Mouse (Mus musculus): ENCODE data around the gene Cryl1. TPM values are rescaled to one million over a fixed set of nuclear protein-coding genes. Genes with fewer than 3 reads are reported as not detected.

Cryl1 gene
- total and polyA plus RNA-seq, 3 experiments: 17.8 to 22.0 TPM; not detected in 1

DNA sequence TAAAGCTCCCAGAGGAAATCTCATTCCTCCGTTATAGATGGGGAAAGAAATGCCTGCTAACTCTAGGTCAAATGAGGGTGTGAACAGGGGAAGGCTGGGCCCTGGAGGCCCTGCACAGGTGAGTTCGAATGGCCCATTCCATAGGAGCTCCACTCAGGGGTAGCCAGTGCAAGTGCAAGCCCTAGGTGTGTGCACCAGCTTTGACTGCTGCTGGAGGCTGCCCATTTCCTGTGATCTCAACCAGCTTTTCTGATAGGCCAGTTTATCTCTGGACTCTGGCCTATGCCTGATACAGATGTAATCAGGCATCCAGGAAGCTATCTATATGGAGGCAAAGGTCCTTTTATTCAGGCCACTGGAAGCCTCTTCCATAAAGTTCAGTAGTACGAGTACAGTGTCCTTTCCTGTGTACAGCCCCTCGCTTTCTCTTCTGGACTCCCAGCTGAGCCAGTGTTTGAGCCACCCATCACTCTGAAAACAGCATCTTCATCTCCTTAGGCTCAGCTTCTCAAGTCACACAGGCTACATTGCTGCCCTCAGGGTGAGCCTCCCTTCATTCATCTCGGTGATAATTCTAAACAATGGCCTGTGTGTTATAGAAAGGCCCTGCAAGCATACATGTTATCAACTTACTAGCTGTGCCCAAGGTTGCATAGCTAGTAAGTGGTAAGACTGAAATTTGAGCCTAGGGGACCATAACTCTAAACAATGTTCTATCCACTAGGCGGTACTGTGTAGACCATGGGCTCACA is 167.9 kb downstream of the Cryl1 start:
- H3K4me3 ChIP-seq (ENCODE audit: control insufficient read depth in 1 of 2, insufficient read depth in 1 of 2, low read depth in 2 of 2, low read length in 2 of 2): no peak overlapping the region
- peaks cover 18 to 19% of the 10 kb centered on the region in 2 experiments for H3K27me3 ChIP-seq (ENCODE audit: control insufficient read depth in 1 of 2, insufficient read depth in 2 of 2, low read length in 2 of 2)
- H3K36me3 ChIP-seq (ENCODE audit: control insufficient read depth in 1 of 2, insufficient read depth in 2 of 2, low read length in 2 of 2): no peaks in the 10 kb centered on the region
- H3K9ac ChIP-seq (ENCODE audit: control insufficient read depth, low read depth, low read length, poor library complexity, severe bottlenecking): no peak overlapping the region
- H3K79me2 ChIP-seq (ENCODE audit: control insufficient read depth, insufficient read depth, low read length, poor library complexity): no peaks in the 10 kb centered on the region
- no peak for TF ChIP-seq ZC3H11A (IDR thresholded peaks at IDR 0.05; ENCODE audit: low read depth, low read length)
- TF ChIP-seq TBP (IDR thresholded peaks at IDR 0.05; ENCODE audit: low read depth, low read length): no peak
- no peak for TF ChIP-seq CHD1 (IDR thresholded peaks at IDR 0.05; ENCODE audit: low read depth, low read length)
- TF ChIP-seq JUND (IDR thresholded peaks at IDR 0.05; ENCODE audit: low read depth, low read length): no peak
- no peak for TF ChIP-seq USF2 (IDR thresholded peaks at IDR 0.05; ENCODE audit: borderline replicate concordance in 1 of 2, insufficient read depth in 1 of 2, low read depth in 1 of 2, low read length in 2 of 2)
- TF ChIP-seq RAD21 (IDR thresholded peaks at IDR 0.05; ENCODE audit: low read depth, low read length): no peak
- no peaks in the 10 kb centered on the region for H3K4me1 ChIP-seq (ENCODE audit: control insufficient read depth in 1 of 2, insufficient read depth in 2 of 2, low read length in 2 of 2)
- no peak overlapping the region for H3K27ac ChIP-seq (ENCODE audit: control insufficient read depth, low read depth, low read length)
- no peak for DNase-seq (ENCODE audit: low read depth, low spot score)
- H3K9me3 ChIP-seq (replicated peaks; ENCODE audit: insufficient read depth, low read length): no peaks in the 10 kb centered on the region

Other genes with a start within 250 kb of the Cryl1 start
- 2.4 and 2.5 TPM in 2 replicates for gene Ift88, start 25.5 kb upstream of the Cryl1 start, total RNA-seq (2012; rRNA removed)
- 1 to 10 TPM in 1 of 2 experiments, not detected in 1; 5.1 TPM for gene Ift88, start 25.5 kb upstream of the Cryl1 start, polyA plus RNA-seq (2012; ENCODE audit: insufficient read depth in 1 of 2, insufficient read length in 2 of 2, low read depth in 1 of 2, low replicate concordance in 2 of 2, missing spikeins in 1 of 2)
- gene Il17d, start 126.2 kb upstream of the Cryl1 start, total RNA-seq (2012; rRNA removed): 0.29 and 0.54 TPM in 2 replicates
- gene Il17d, start 126.2 kb upstream of the Cryl1 start, polyA plus RNA-seq (2012; ENCODE audit: insufficient read depth in 1 of 2, insufficient read length in 2 of 2, low read depth in 1 of 2, low replicate concordance in 2 of 2, missing spikeins in 1 of 2): 1 to 10 TPM in 1 of 2 experiments, not detected in 1; 2.2 TPM
- gene Eef1akmt1, start 173.1 kb upstream of the Cryl1 start, total RNA-seq (2012; rRNA removed): 40.6 and 44.0 TPM in 2 replicates
- 10 to 100 TPM in 1 of 2 experiments, not detected in 1; 51.0 TPM for gene Eef1akmt1, start 173.1 kb upstream of the Cryl1 start, polyA plus RNA-seq (2012; ENCODE audit: insufficient read depth in 1 of 2, insufficient read length in 2 of 2, low read depth in 1 of 2, low replicate concordance in 2 of 2, missing spikeins in 1 of 2)

Data from MEL (cell line).